Mouse (Mus musculus) heart, postnatal 25 days (tissue): ENCODE results near the gene Polr2i. TPM values are rescaled to one million over a fixed set of nuclear protein-coding genes. Genes with fewer than 3 reads are reported as not detected.
A peak's percentile ranks its signal among the peaks of the same experiment; 100 is the strongest.
"Not testable (repeated sequence)": the region's sequence is repeated elsewhere in the genome, so short reads cannot be mapped to it uniquely, and the experiment has no call there.

Experiments used
- DNase-seq: peaks from one replicate; pipeline ENCODE4 v3.0.0; 2022; ENCODE audit warnings: low spot score
- intact Hi-C: fragments of 180-260 bp; cut with DNase I; formaldehyde crosslinking; loops from one replicate; pipeline ENCODE4 v1.15.1; 2025
- total RNA-seq, 2 experiments: library from RNA; stranded (reverse); gene quantifications; 2 replicates each; pipeline ENCODE4 v1.2.3; 2021

Polr2i gene
- total RNA-seq = 10 to 100 TPM; 54.6 to 56.6 TPM

GRCm38 (mm10) chr7:30231669-30232454, at the start of gene Polr2i, which contains the start of gene Tbcb:
TSS of gene Polr2i (plus strand) at chr7:30231948.
TSS of gene Tbcb (minus strand) at chr7:30232272.
- DNase-seq = peak; percentile 99
- intact Hi-C loops = no loop called here

GRCm38 (mm10) chr7:30183189-30183588, 48.6 kb upstream of the Polr2i start:
- not testable (repeated sequence) for DNase-seq
- intact Hi-C loops = loop anchor here (5.0 kb wide), 1 partner anchor 34 kb away; no protein-coding TSS in a partner anchor

- intact Hi-C loops = loop anchor here (5.0 kb wide), 1 partner anchor 33 kb away; no protein-coding TSS in a partner anchor
- peak; percentile 86 for DNase-seq
Observed at GRCm38 (mm10) chr7:30183879-30184289, 47.9 kb upstream of the Polr2i start, which contains the start of gene Cox7a1. TSS of gene Cox7a1 (plus strand) at chr7:30184144.

- DNase-seq = no peak
- intact Hi-C loops = loop anchor here (5.0 kb wide), 1 partner anchor 33 kb away; no protein-coding TSS in a partner anchor
Observed at GRCm38 (mm10) chr7:30184641-30185348, 47.0 kb upstream of the Polr2i start.

GRCm38 (mm10) chr7:30188344-30189115, 43.2 kb upstream of the Polr2i start:
- no peak for DNase-seq
- intact Hi-C loops = no loop called here

GRCm38 (mm10) chr7:30189116-30189491, 42.6 kb upstream of the Polr2i start:
- no peak for DNase-seq
- intact Hi-C loops = no loop called here

GRCm38 (mm10) chr7:30192088-30192487, 39.7 kb upstream of the Polr2i start:
- intact Hi-C loops = no loop called here
- no peak for DNase-seq

GRCm38 (mm10) chr7:30193013-30193412, 38.7 kb upstream of the Polr2i start:
- intact Hi-C loops = no loop called here
- DNase-seq = no peak

- intact Hi-C loops = no loop called here
- peak; percentile 72 for DNase-seq
Observed at GRCm38 (mm10) chr7:30193581-30194100, 38.1 kb upstream of the Polr2i start.

- intact Hi-C loops = no loop called here
- no peak for DNase-seq
Observed at GRCm38 (mm10) chr7:30194101-30194831, 37.5 kb upstream of the Polr2i start.

- peak; percentile 92 for DNase-seq
- intact Hi-C loops = no loop called here
Observed at GRCm38 (mm10) chr7:30194884-30195283, 36.9 kb upstream of the Polr2i start.

- DNase-seq = no peak
- intact Hi-C loops = no loop called here
Observed at GRCm38 (mm10) chr7:30195461-30195860, 36.3 kb upstream of the Polr2i start.

- intact Hi-C loops = no loop called here
Observed at GRCm38 (mm10) chr7:30196171-30196570, 35.6 kb upstream of the Polr2i start.

GRCm38 (mm10) chr7:30197592-30198129, 34.1 kb upstream of the Polr2i start:
- no peak for DNase-seq
- intact Hi-C loops = no loop called here

More at GRCm38 (mm10) chr7:30196171-30196570, 35.6 kb upstream of the Polr2i start:
- no peak for DNase-seq

GRCm38 (mm10) chr7:30198481-30198971, 33.2 kb upstream of the Polr2i start, which contains the start of gene Capns1:
TSS of gene Capns1 (minus strand) at chr7:30198811.
- intact Hi-C loops = no loop called here
- no peak for DNase-seq

- intact Hi-C loops = loop anchor here (5.0 kb wide), 1 partner anchor 187 kb away; no protein-coding TSS in a partner anchor
- DNase-seq = no peak
Observed at GRCm38 (mm10) chr7:30199498-30200139, 32.1 kb upstream of the Polr2i start.

GRCm38 (mm10) chr7:30200200-30200599, 31.5 kb upstream of the Polr2i start:
- intact Hi-C loops = loop anchor here (5.0 kb wide), 1 partner anchor 188 kb away; no protein-coding TSS in a partner anchor
- no peak for DNase-seq

GRCm38 (mm10) chr7:30200661-30201060, 31.1 kb upstream of the Polr2i start:
- not testable (repeated sequence) for DNase-seq
- intact Hi-C loops = loop anchor here (5.0 kb wide), 1 partner anchor 188 kb away; no protein-coding TSS in a partner anchor
